Mouse (Mus musculus) small intestine, adult 10 weeks (tissue): ENCODE data around the gene Arg2. TPM values are rescaled to one million over a fixed set of nuclear protein-coding genes. Genes with fewer than 3 reads are reported as not detected.

Experiments used
- polyA plus RNA-seq: library from polyadenylated mRNA; stranded (reverse); fragments of 350-450 nt; fragmentation: Illumina TruSeq; extraction: RNeasy Lipid Tissue Mini Kit (QIAGEN cat#74804); gene quantifications from one replicate; pipeline ENCODE4 v1.2.3, GENCODE M21; 2014; ENCODE audit warnings: low replicate concordance

The Arg2 gene
- 2,001 TPM for polyA plus RNA-seq

DNA sequence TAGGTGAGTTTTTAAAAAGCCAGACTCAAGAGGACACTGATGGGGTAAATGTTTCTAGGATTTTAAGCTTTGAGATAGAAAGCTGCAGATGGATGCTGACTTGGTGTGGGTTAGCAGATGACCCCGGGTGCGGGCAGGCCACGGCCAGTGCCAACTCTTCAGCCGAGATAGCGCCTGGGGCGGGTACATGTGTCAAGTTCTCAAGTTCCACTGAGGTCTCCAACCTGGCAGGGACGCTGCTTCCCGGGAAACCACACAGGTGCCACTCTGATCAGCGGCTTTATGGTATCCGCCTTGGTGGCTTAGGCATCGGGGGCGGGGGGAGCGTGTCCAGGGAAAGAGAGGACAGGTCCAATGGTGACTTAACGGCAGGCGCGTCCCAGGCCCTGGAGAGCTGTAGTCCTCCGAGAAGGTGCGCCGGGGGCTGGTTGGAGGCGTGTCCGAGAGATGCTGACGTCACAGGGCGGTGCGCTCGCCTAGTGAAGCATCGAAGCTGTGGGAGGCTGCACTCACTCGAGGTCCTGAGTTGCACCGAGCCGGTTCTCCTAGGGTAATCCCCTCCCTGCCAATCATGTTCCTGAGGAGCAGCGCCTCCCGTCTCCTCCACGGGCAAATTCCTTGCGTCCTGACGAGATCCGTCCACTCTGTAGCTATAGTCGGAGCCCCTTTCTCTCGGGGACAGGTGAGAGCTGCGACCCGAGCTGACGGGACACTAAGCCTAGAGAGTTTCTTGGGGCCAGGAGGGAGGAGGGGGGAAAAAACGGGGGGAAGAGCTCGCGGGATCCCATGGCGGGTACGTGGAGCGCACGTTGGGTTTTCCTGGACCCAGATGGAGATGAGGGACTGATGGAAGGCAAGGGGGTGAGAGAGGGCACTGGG is at the start of gene Arg2:
Gene Arg2, plus strand, starts transcription at position 479 of the 879 bp plus-strand sequence.

GRCm38 (mm10) chr12:79089182-79089812 is 41.3 kb upstream of the Arg2 start, which contains the start of gene Pigh:
Gene Pigh, minus strand, starts transcription at chr12:79089651.

DNA sequence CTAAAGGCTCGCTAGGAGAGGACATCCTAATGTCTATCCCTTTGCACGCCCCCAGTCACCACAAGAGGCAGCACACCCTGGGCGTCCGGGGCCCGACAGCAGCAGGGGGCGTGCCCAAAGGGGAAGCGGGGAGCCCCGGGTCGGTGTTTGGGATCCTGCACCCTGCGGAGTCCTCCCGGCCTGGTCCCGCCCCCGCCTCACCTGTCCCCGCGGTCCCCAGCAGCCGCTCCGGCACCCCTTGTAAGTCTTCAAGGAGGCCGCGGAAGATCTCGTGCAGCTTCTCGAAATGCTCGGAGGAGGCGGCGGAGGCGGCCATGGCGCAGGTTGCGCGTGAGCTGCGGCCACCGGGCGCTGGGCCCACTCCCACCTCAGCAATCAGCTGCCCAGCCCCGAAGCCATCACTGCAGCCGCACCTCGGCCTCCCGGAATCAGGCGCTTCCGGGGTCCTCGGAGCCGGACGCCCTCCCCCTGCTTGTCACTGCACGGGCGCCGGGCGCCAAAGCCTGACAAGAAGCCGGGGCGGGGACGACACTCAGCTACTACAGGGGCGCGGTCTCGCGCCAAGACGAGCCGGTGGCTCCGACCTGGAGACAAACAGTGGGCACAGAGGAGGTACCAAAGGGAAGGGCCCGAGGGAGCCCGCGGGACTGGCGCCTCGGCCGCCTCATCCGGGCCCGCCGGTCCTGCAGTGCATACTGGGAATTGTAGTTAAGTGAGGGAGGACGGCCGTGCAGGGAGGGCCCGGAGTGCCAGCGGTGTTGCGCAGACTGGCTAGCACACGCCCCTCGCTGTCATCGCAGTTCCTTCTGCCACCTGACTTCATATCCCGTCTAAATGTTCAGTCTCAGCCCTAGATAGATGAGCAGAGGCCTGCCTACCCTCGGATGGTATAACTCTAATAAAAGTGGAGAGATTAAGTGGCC is 41.7 kb downstream of the Arg2 start, which contains the start of gene Vti1b:
Gene Vti1b, minus strand, starts transcription at position 649 of the 923 bp plus-strand sequence.

DNA sequence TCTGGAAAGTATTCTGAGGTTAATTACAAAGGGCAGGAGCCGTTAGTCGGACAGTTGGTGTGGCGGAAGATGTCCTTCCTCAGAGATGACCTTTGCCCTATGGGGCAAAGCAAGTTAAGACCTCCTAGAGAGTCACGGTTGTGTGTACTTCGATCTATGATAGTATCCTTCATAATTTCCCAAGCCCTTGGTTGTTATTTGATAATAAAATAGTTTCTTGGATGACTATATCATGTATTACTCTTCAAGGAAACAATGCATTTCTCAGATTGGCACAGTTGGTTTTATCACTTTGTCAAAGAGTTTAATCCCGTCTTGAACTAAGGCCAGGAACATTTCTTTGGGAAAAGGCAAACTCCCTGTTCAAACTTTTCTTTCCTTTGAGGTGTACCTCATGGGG is 61.6 kb downstream of the Arg2 start, which contains the start of gene Rdh11:
Gene Rdh11, minus strand, starts transcription at position 101 of the 400 bp plus-strand sequence.

Other genes with a start within 250 kb of the Arg2 start
- gene Plek2, start 223.8 kb upstream of the Arg2 start, polyA plus RNA-seq: 17.5 TPM
- gene Tmem229b, start 123.2 kb upstream of the Arg2 start, polyA plus RNA-seq: 3.7 TPM
- 48.4 TPM for gene Plekhh1, start 101.6 kb upstream of the Arg2 start, polyA plus RNA-seq
- 23.7 TPM for gene Pigh, start 41.1 kb upstream of the Arg2 start, polyA plus RNA-seq
- 115 TPM for gene Vti1b, start 41.9 kb downstream of the Arg2 start, polyA plus RNA-seq
- gene Rdh11, start 61.5 kb downstream of the Arg2 start, polyA plus RNA-seq: 57.6 TPM
- gene Rdh12, start 78.1 kb downstream of the Arg2 start, polyA plus RNA-seq: 0.67 TPM
- gene Zfyve26, start 165.5 kb downstream of the Arg2 start, polyA plus RNA-seq: 7.2 TPM
- 0.74 TPM for gene Rad51b, start 166.5 kb downstream of the Arg2 start, polyA plus RNA-seq